ENCODE assay signal across 9 mouse cellular contexts in the genomic region with DNA sequence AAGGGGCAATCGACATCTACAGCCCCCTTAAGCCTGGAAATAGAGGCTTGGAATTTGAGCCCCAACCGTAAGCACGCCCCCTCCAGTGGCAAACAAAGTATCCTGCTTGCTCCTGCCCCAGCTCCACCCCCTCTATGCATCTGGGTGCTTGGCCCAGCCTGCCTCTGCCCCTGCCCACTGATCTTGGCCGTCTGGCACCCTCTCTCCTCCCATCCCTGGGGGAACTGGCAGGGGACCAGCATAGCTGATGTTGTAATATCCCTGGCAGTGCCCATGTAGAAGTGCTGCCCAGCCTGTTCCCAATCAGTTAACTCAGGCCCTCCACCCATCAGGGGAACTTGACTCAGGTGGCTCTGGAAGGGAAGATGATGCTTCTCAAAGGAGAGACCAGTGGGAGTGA. TPM values are rescaled to one million over a fixed set of nuclear protein-coding genes. Genes with fewer than 3 reads are reported as not detected.
DNase-seq lines count a peak whose midpoint lies in the region; ATAC-seq and TF ChIP-seq lines count a peak whose summit lies in the region.
"Had no signal": no experiment of that assay in that cellular context is flagged by ENCODE, and none has a peak within 500 bp of the region (broad histone marks: within the 10 kb centered on the region; RNA-seq: fewer than 3 reads in every experiment).

No protein-coding gene starts in this region.

- H3K9me3 ChIP-seq in forebrain, postnatal 0 days (ENCODE audit: low read length), result no peaks in the 10 kb centered on the region
- H3K9me3 ChIP-seq in hindbrain, embryonic 16.5 days (ENCODE audit: control insufficient read depth, low read length), result no peaks in the 10 kb centered on the region
- no peaks in the 10 kb centered on the region for H3K9me3 ChIP-seq in limb, embryonic 10.5 days (replicated peaks)
- no peaks in the 10 kb centered on the region for H3K9me3 ChIP-seq in midbrain, embryonic 16.5 days (replicated peaks; ENCODE audit: control insufficient read depth, low read length, poor library complexity, severe bottlenecking)

- peak overlapping the region; percentile 91 for H3K4me3 ChIP-seq in forebrain, postnatal 0 days (ENCODE audit: low read depth, low read length)
- H3K4me3 ChIP-seq in hindbrain, embryonic 16.5 days (ENCODE audit: low read length), result peak overlapping the region; percentile 68
- peak overlapping the region; percentile 73 for H3K4me3 ChIP-seq in limb, embryonic 10.5 days
- peak overlapping the region; percentile 74 for H3K4me3 ChIP-seq in midbrain, embryonic 16.5 days (ENCODE audit: low read depth, low read length)

- peak overlapping the region; percentile 90; the same call in 1 of the 2 replicates for H3K27ac ChIP-seq in forebrain, postnatal 0 days (ENCODE audit: low read depth, low read length)
- no peak overlapping the region; the same call in 1 of the 2 replicates for H3K27ac ChIP-seq in hindbrain, embryonic 16.5 days (ENCODE audit: low read depth, low read length)
- peak overlapping the region; percentile 96; the same call in 1 of the 2 replicates for H3K27ac ChIP-seq in limb, embryonic 10.5 days
- H3K27ac ChIP-seq in midbrain, embryonic 16.5 days (ENCODE audit: low read length), result peak overlapping the region; percentile 90; the same call in 1 of the 2 replicates

- peaks cover 13% of the 10 kb centered on the region for H3K4me1 ChIP-seq in forebrain, postnatal 0 days (ENCODE audit: insufficient read depth)
- peaks cover 17% of the 10 kb centered on the region for H3K4me1 ChIP-seq in hindbrain, embryonic 16.5 days (ENCODE audit: control insufficient read depth, insufficient read depth, low read depth, low read length)
- H3K4me1 ChIP-seq in limb, embryonic 10.5 days, result peaks cover 9% of the 10 kb centered on the region
- peaks cover 29% of the 10 kb centered on the region for H3K4me1 ChIP-seq in midbrain, embryonic 16.5 days (ENCODE audit: control insufficient read depth, insufficient read depth, low read length)

- WGBS in forebrain, postnatal 0 days, result 1% methylated on average over 4 of the region's 4 CpGs
- WGBS in hindbrain, embryonic 16.5 days, result 0% methylated on average over 4 of the region's 4 CpGs
- 3% methylated on average over 3 of the region's 4 CpGs for WGBS in limb, embryonic 10.5 days
- 1% methylated on average over 4 of the region's 4 CpGs for WGBS in midbrain, embryonic 16.5 days

- TF ChIP-seq CTCF in forebrain, postnatal 0 days (IDR thresholded peaks at IDR 0.05; ENCODE audit: low read depth), result peak; percentile 21; the same call in 1 of the 2 replicates

- H3K4me2 ChIP-seq in forebrain, postnatal 0 days (ENCODE audit: low read depth), result peak overlapping the region; percentile 90
- peak overlapping the region; percentile 78 for H3K4me2 ChIP-seq in hindbrain, embryonic 16.5 days (ENCODE audit: low read length)
- H3K4me2 ChIP-seq in midbrain, embryonic 16.5 days (ENCODE audit: low read length), result peak overlapping the region; percentile 95

- H3K36me3 ChIP-seq in forebrain, postnatal 0 days (ENCODE audit: insufficient read depth), result no peaks in the 10 kb centered on the region
- H3K36me3 ChIP-seq in hindbrain, embryonic 16.5 days (ENCODE audit: control insufficient read depth, insufficient read depth, low read length), result no peaks in the 10 kb centered on the region
- H3K36me3 ChIP-seq in limb, embryonic 10.5 days, result no peaks in the 10 kb centered on the region
- no peaks in the 10 kb centered on the region for H3K36me3 ChIP-seq in midbrain, embryonic 16.5 days (ENCODE audit: control insufficient read depth, insufficient read depth, low read length)

- H3K27me3 ChIP-seq in forebrain, postnatal 0 days (ENCODE audit: insufficient read depth, low read length), result no peaks in the 10 kb centered on the region
- H3K27me3 ChIP-seq in hindbrain, embryonic 16.5 days (replicated peaks; ENCODE audit: control insufficient read depth, insufficient read depth, low read length), result no peaks in the 10 kb centered on the region
- H3K27me3 ChIP-seq in limb, embryonic 10.5 days (ENCODE audit: low read depth, poor library complexity, severe bottlenecking), result peaks cover 4% of the 10 kb centered on the region; the same call in 1 of the 2 replicates
- H3K27me3 ChIP-seq in midbrain, embryonic 16.5 days (ENCODE audit: control insufficient read depth, insufficient read depth, low read depth, low read length), result no peaks in the 10 kb centered on the region

- H3K9ac ChIP-seq in forebrain, postnatal 0 days, result peak overlapping the region; percentile 84
- peak overlapping the region; percentile 83 for H3K9ac ChIP-seq in hindbrain, embryonic 16.5 days (ENCODE audit: low read depth, low read length)
- H3K9ac ChIP-seq in midbrain, embryonic 16.5 days (ENCODE audit: low read depth, low read length), result peak overlapping the region; percentile 93

- 0 out of 2 replicates have a peak, but pooled peaks have one; percentile 3 for ATAC-seq in forebrain, postnatal 0 days
- peak; percentile 16 for ATAC-seq in hindbrain, embryonic 16.5 days
- peak; percentile 8 for ATAC-seq in midbrain, embryonic 16.5 days

- DNase-seq in cerebellum, postnatal 14 days, result peak; percentile 45 to 61
- no peak for DNase-seq in cerebellum, adult 11 months
- DNase-seq in adrenal gland, postnatal 10 days, result peak; percentile 88
- peak; percentile 55 for DNase-seq in forebrain, postnatal 0 days
- peak; percentile 35 for DNase-seq in limb, embryonic 10.5 days (ENCODE audit: low spot score)
- DNase-seq in thymus, postnatal 25 days, result peak; percentile 58

RNA-seq across cellular contexts. Expression of a gene that starts 0.9 kb away (rescaled TPM):
- 10 to 100 TPM in 1 of 2 experiments, 1 to 10 TPM in 1; 8.8 to 17.4 TPM for total RNA-seq in adrenal gland, postnatal 10 days (2021)
- total RNA-seq in forebrain, postnatal 0 days (2014; rRNA removed), result 47.6 and 58.4 TPM in 2 replicates
- 31.6 and 34.6 TPM in 2 replicates for polyA plus RNA-seq in forebrain, postnatal 0 days (2015; fragmentation: Nextera tagmentation; extraction: Ambion mirVana)
- polyA plus RNA-seq in hindbrain, embryonic 16.5 days (2015; fragmentation: Nextera tagmentation; extraction: Ambion mirVana), result 39.4 and 46.6 TPM in 2 replicates
- polyA plus RNA-seq in limb, embryonic 10.5 days (2016; fragmentation: Nextera tagmentation; extraction: Ambion mirVana), result 15.1 and 19.1 TPM in 2 replicates
- polyA plus RNA-seq in midbrain, embryonic 16.5 days (2015; fragmentation: Nextera tagmentation; extraction: Ambion mirVana), result 43.7 and 46.4 TPM in 2 replicates

RNA-seq across cellular contexts. Expression of a gene that starts 30.0 kb away (rescaled TPM):
- not detected for total RNA-seq in adrenal gland, postnatal 10 days (2021)
- not detected in 2 replicates for total RNA-seq in forebrain, postnatal 0 days (2014; rRNA removed)
- polyA plus RNA-seq in forebrain, postnatal 0 days (2015; fragmentation: Nextera tagmentation; extraction: Ambion mirVana), result 0.62 and 0.65 TPM in 2 replicates
- polyA plus RNA-seq in hindbrain, embryonic 16.5 days (2015; fragmentation: Nextera tagmentation; extraction: Ambion mirVana), result 0.61 and 1.2 TPM in 2 replicates
- polyA plus RNA-seq in limb, embryonic 10.5 days (2016; fragmentation: Nextera tagmentation; extraction: Ambion mirVana), result 0.21 and 0.31 TPM in 2 replicates
- 0.85 and 0.93 TPM in 2 replicates for polyA plus RNA-seq in midbrain, embryonic 16.5 days (2015; fragmentation: Nextera tagmentation; extraction: Ambion mirVana)
- total RNA-seq: gastrocnemius, postnatal 4 days had no signal
